In genomic region chr16:23980201-23980870, GRCm38 (mm10) we compare ENCODE assay signal across 11 mouse cellular contexts. TPM values are rescaled to one million over a fixed set of nuclear protein-coding genes. Genes with fewer than 3 reads are reported as not detected.
DNase-seq lines count a peak whose midpoint lies in the region; ATAC-seq and TF ChIP-seq lines count a peak whose summit lies in the region.
"Had no signal": no experiment of that assay in that cellular context is flagged by ENCODE, and none has a peak within 500 bp of the region (broad histone marks: within the 10 kb centered on the region; RNA-seq: fewer than 3 reads in every experiment).

No protein-coding gene starts in this region.

- H3K4me3 ChIP-seq in kidney, postnatal 0 days (replicated peaks; ENCODE audit: low read depth, low read length) = peak overlapping the region; percentile 49
- H3K4me3 ChIP-seq in forebrain, embryonic 11.5 days (ENCODE audit: low read depth, low read length) = peak overlapping the region; percentile 32
- H3K4me3 ChIP-seq in intestine, embryonic 16.5 days (ENCODE audit: low read length) = peak overlapping the region; percentile 45
- H3K4me3 ChIP-seq in neural tube, embryonic 13.5 days = peak overlapping the region; percentile 44

- H3K4me1 ChIP-seq in kidney, postnatal 0 days (replicated peaks; ENCODE audit: insufficient read depth, low read length) = peaks cover 16% of the 10 kb centered on the region
- peaks cover 15% of the 10 kb centered on the region for H3K4me1 ChIP-seq in forebrain, embryonic 11.5 days (replicated peaks; ENCODE audit: control insufficient read depth, insufficient read depth, low read length)
- H3K4me1 ChIP-seq in intestine, embryonic 16.5 days (ENCODE audit: control insufficient read depth, insufficient read depth, low read length) = peaks cover 26% of the 10 kb centered on the region
- H3K4me1 ChIP-seq in neural tube, embryonic 13.5 days (replicated peaks) = peaks cover 48% of the 10 kb centered on the region

- H3K27ac ChIP-seq in kidney, postnatal 0 days = no peak overlapping the region
- H3K27ac ChIP-seq in forebrain, embryonic 11.5 days (ENCODE audit: low read depth, low read length) = no peak overlapping the region
- H3K27ac ChIP-seq in intestine, embryonic 16.5 days (ENCODE audit: low read length) = no peak overlapping the region
- no peak overlapping the region for H3K27ac ChIP-seq in neural tube, embryonic 13.5 days (replicated peaks)

- H3K36me3 ChIP-seq in kidney, postnatal 0 days (ENCODE audit: insufficient read depth, low read length) = no peaks in the 10 kb centered on the region
- H3K36me3 ChIP-seq in forebrain, embryonic 11.5 days (ENCODE audit: control insufficient read depth, insufficient read depth, low read length) = no peaks in the 10 kb centered on the region
- no peaks in the 10 kb centered on the region for H3K36me3 ChIP-seq in intestine, embryonic 16.5 days (ENCODE audit: control insufficient read depth, insufficient read depth, low read length)
- H3K36me3 ChIP-seq in neural tube, embryonic 13.5 days = no peaks in the 10 kb centered on the region
- H3K36me3 ChIP-seq: G1E had no signal

- H3K9ac ChIP-seq in kidney, postnatal 0 days (ENCODE audit: low read depth, low read length) = peak overlapping the region; percentile 47; the same call in 1 of the 2 replicates
- H3K9ac ChIP-seq in forebrain, embryonic 11.5 days (ENCODE audit: low read length) = no peak overlapping the region; the same call in 1 of the 2 replicates
- peak overlapping the region; percentile 69 for H3K9ac ChIP-seq in intestine, embryonic 16.5 days (ENCODE audit: low read depth, low read length)
- H3K9ac ChIP-seq in neural tube, embryonic 13.5 days = peak overlapping the region; percentile 65; the same call in 1 of the 2 replicates

- peak overlapping the region; percentile 89 for H3K4me2 ChIP-seq in kidney, postnatal 0 days (ENCODE audit: low read length)
- peak overlapping the region; percentile 68 for H3K4me2 ChIP-seq in forebrain, embryonic 11.5 days (ENCODE audit: low read depth, low read length, severe bottlenecking)
- H3K4me2 ChIP-seq in intestine, embryonic 16.5 days (ENCODE audit: low read depth, low read length) = peak overlapping the region; percentile 76
- peak overlapping the region; percentile 86 for H3K4me2 ChIP-seq in neural tube, embryonic 13.5 days

- ATAC-seq in kidney, postnatal 0 days (replicated peaks; ENCODE audit: low FRiP score, low read depth) = no peak
- no peak for ATAC-seq in forebrain, embryonic 11.5 days (replicated peaks; ENCODE audit: low FRiP score)
- no peak for ATAC-seq in intestine, embryonic 16.5 days
- no peak for ATAC-seq in neural tube, embryonic 13.5 days (ENCODE audit: low read depth)

- H3K9me3 ChIP-seq in kidney, postnatal 0 days (replicated peaks; ENCODE audit: low read length) = no peaks in the 10 kb centered on the region
- no peaks in the 10 kb centered on the region for H3K9me3 ChIP-seq in forebrain, embryonic 11.5 days (ENCODE audit: control insufficient read depth, low read length)
- no peaks in the 10 kb centered on the region for H3K9me3 ChIP-seq in intestine, embryonic 16.5 days (ENCODE audit: control insufficient read depth, low read length)
- no peaks in the 10 kb centered on the region for H3K9me3 ChIP-seq in neural tube, embryonic 13.5 days

- TF ChIP-seq CTCF in kidney, postnatal 0 days (IDR thresholded peaks at IDR 0.05; ENCODE audit: low read depth) = no peak

- DNase-seq in kidney, postnatal 0 days (ENCODE audit: low spot score) = no peak
- no peak for DNase-seq in kidney, postnatal 4 days
- DNase-seq in forebrain, embryonic 11.5 days (ENCODE audit: low spot score) = peak; percentile 48
- no peak for DNase-seq in layer of hippocampus, adult 18-20 months (ENCODE audit: low spot score in 2 of 2)
- no peak for DNase-seq in right cerebral cortex, postnatal 14 days
- DNase-seq in layer of hippocampus, adult 9-10 months (ENCODE audit: low spot score) = no peak
- DNase-seq: layer of hippocampus, adult 9-11 months had no signal

- H3K27me3 ChIP-seq in kidney, postnatal 0 days (ENCODE audit: insufficient read depth, low read length) = peaks cover 3% of the 10 kb centered on the region; the same call in 1 of the 2 replicates
- peaks cover 36% of the 10 kb centered on the region for H3K27me3 ChIP-seq in forebrain, embryonic 11.5 days (ENCODE audit: control insufficient read depth, insufficient read depth, low read length)
- no peaks in the 10 kb centered on the region; the same call in 1 of the 2 replicates for H3K27me3 ChIP-seq in intestine, embryonic 16.5 days (replicated peaks; ENCODE audit: control insufficient read depth, insufficient read depth, low read length)
- H3K27me3 ChIP-seq in neural tube, embryonic 13.5 days = peaks cover 46% of the 10 kb centered on the region

- 25% methylated on average over 11 of the region's 11 CpGs for WGBS in kidney, postnatal 0 days
- WGBS in forebrain, embryonic 11.5 days = 3% methylated on average over 11 of the region's 11 CpGs
- 18% methylated on average over 11 of the region's 11 CpGs for WGBS in intestine, embryonic 16.5 days
- WGBS in neural tube, embryonic 13.5 days = 10% methylated on average over 11 of the region's 11 CpGs

RNA-seq across cellular contexts. Expression of gene Gm37419, which starts 7.9 kb away (rescaled TPM):
- polyA plus RNA-seq in kidney, postnatal 0 days (2015; fragmentation: Nextera tagmentation; extraction: Ambion mirVana) = not detected in 2 replicates
- polyA plus RNA-seq in forebrain, embryonic 11.5 days (2014; fragmentation: Nextera tagmentation; extraction: Ambion mirVana) = not detected in 2 replicates
- polyA plus RNA-seq in intestine, embryonic 16.5 days (2015; fragmentation: Nextera tagmentation; extraction: Ambion mirVana) = not detected in 2 replicates
- not detected in 2 replicates for polyA plus RNA-seq in neural tube, embryonic 13.5 days (2015; fragmentation: Nextera tagmentation; extraction: Ambion mirVana)
- not detected for total RNA-seq in layer of hippocampus, adult 18-20 months (2021)
- total RNA-seq: G1E had no signal
- polyA plus RNA-seq: G1E; testis, adult 2 months had no signal

RNA-seq across cellular contexts. Expression of gene Bcl6, which starts 8.3 kb away (rescaled TPM):
- polyA plus RNA-seq in kidney, postnatal 0 days (2015; fragmentation: Nextera tagmentation; extraction: Ambion mirVana) = 0.74 and 0.80 TPM in 2 replicates
- 0.12 and 0.24 TPM in 2 replicates for polyA plus RNA-seq in forebrain, embryonic 11.5 days (2014; fragmentation: Nextera tagmentation; extraction: Ambion mirVana)
- polyA plus RNA-seq in intestine, embryonic 16.5 days (2015; fragmentation: Nextera tagmentation; extraction: Ambion mirVana) = 1.2 TPM in 2 replicates
- polyA plus RNA-seq in neural tube, embryonic 13.5 days (2015; fragmentation: Nextera tagmentation; extraction: Ambion mirVana) = 0.37 and 0.53 TPM in 2 replicates
- total RNA-seq in layer of hippocampus, adult 18-20 months (2021) = 10 to 100 TPM; 55.9 to 63.8 TPM
- polyA plus RNA-seq: G1E had no signal

RNA-seq across cellular contexts. Expression of gene Rtp2, which starts 48.1 kb away (rescaled TPM):
- polyA plus RNA-seq in kidney, postnatal 0 days (2015; fragmentation: Nextera tagmentation; extraction: Ambion mirVana) = not detected in 2 replicates
- not detected in 2 replicates for polyA plus RNA-seq in forebrain, embryonic 11.5 days (2014; fragmentation: Nextera tagmentation; extraction: Ambion mirVana)
- polyA plus RNA-seq in intestine, embryonic 16.5 days (2015; fragmentation: Nextera tagmentation; extraction: Ambion mirVana) = not detected in 2 replicates
- polyA plus RNA-seq in neural tube, embryonic 13.5 days (2015; fragmentation: Nextera tagmentation; extraction: Ambion mirVana) = not detected in 2 replicates
- total RNA-seq in layer of hippocampus, adult 18-20 months (2021) = under 1 TPM in 1 of 2 experiments, not detected in 1; 0.35 TPM
- total RNA-seq: G1E had no signal
- polyA plus RNA-seq: G1E had no signal
